Mouse (Mus musculus): Measurements from ENCODE around the gene Izumo1r. TPM values are rescaled to one million over a fixed set of nuclear protein-coding genes. Genes with fewer than 3 reads are reported as not detected.

Gene Izumo1r
- not detected in 2 replicates for polyA plus RNA-seq (2015; fragmentation: Nextera tagmentation; extraction: Ambion mirVana)

GRCm38 (mm10) chr9:14903581-14904378 lies at the start of gene Izumo1r:
Gene Izumo1r (minus strand): TSS chr9:14903949.
- ATAC-seq (ENCODE audit: low FRiP score, low read depth), result no peak
- peaks cover 16% of the 10 kb centered on the region for H3K4me1 ChIP-seq (replicated peaks)

GRCm38 (mm10) chr9:14951072-14951471 lies 47.3 kb upstream of the Izumo1r start:
- H3K27ac ChIP-seq (replicated peaks), result no peak overlapping the region
- no peak overlapping the region for H3K4me2 ChIP-seq
- no peak for ATAC-seq (ENCODE audit: low FRiP score, low read depth)
- H3K4me3 ChIP-seq, result no peak overlapping the region
- no peaks in the 10 kb centered on the region for H3K9me3 ChIP-seq
- H3K36me3 ChIP-seq, result no peaks in the 10 kb centered on the region
- H3K4me1 ChIP-seq (replicated peaks), result no peaks in the 10 kb centered on the region
- H3K9ac ChIP-seq, result no peak overlapping the region
- H3K27me3 ChIP-seq, result no peaks in the 10 kb centered on the region
- WGBS, result 54% methylated on average over 5 of the region's 5 CpGs

More at GRCm38 (mm10) chr9:14903581-14904378, at the start of gene Izumo1r:
- Histone ChIP-seq H3K4me2 (no peak within 1 kb of the TSS), H3K27ac (replicated peaks) (no peak within 1 kb of the TSS), H3K9ac (no peak within 1 kb of the TSS), H3K9me3 (no peaks in the 10 kb centered on the region), H3K27me3 (no peaks in the 10 kb centered on the region), H3K36me3 (no peaks in the 10 kb centered on the region), H3K4me3 (no peak within 1 kb of the TSS)
- WGBS, result 40% methylated on average over 11 of the region's 11 CpGs

DNA sequence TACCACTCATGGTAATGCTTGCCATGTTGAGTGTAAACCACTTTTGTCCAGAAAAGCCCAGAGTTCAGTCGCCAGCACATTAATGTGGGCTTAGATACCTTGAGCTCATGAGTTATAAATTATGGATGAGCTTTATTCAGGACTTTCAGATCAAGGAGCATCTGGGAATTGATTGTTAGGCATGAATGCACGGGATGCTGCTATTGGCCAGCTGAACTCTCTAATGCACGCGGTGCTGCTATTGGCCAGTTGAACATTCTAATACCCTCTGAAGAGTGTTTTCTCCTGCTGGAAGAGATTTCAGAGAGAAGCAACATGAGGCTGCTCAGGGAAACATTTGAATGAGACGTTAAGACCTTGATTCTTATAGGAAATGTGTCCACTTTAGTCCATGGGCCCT lies 45.1 kb upstream of the Izumo1r start:
- no peaks in the 10 kb centered on the region for H3K9me3 ChIP-seq
- no peaks in the 10 kb centered on the region for H3K27me3 ChIP-seq
- 67% methylated on average over 5 of the region's 5 CpGs for WGBS
- H3K4me1 ChIP-seq (replicated peaks), result no peaks in the 10 kb centered on the region
- H3K27ac ChIP-seq (replicated peaks), result no peak overlapping the region
- no peak overlapping the region for H3K4me3 ChIP-seq
- no peak for ATAC-seq (ENCODE audit: low FRiP score, low read depth)
- no peaks in the 10 kb centered on the region for H3K36me3 ChIP-seq
- no peak overlapping the region for H3K9ac ChIP-seq
- no peak overlapping the region for H3K4me2 ChIP-seq

- no peak overlapping the region for H3K9ac ChIP-seq
- 83% methylated on average over 4 of the region's 4 CpGs for WGBS
- no peak for ATAC-seq (ENCODE audit: low FRiP score, low read depth)
Observed at GRCm38 (mm10) chr9:14946677-14947076, 42.9 kb upstream of the Izumo1r start.

DNA sequence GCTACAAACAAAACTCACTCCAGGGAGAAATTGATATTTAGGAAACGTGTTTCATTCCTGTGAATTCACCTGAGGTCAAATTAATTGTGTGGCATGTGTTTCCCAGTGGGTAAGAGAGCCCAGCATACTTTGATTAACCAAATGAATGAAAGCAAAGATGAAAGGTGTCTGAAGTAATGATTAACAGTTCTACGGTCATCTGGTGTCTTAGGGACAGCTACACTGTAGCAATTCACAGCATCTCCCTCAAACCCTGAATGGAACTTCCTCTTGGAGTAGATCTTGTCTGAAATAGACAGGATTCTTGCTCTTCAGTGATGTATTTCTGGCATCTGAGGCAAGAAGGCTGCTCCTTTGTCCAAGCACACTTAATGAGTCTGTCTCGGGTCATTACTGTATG lies 42.2 kb upstream of the Izumo1r start:
- Histone ChIP-seq H3K9ac (no peak overlapping the region), H3K4me2 (no peak overlapping the region), H3K27ac (replicated peaks) (no peak overlapping the region), H3K4me1 (replicated peaks) (no peaks in the 10 kb centered on the region), H3K36me3 (no peaks in the 10 kb centered on the region), H3K27me3 (no peaks in the 10 kb centered on the region), H3K4me3 (no peak overlapping the region), H3K9me3 (no peaks in the 10 kb centered on the region)
- 37% methylated on average over 3 of the region's 3 CpGs for WGBS
- ATAC-seq (ENCODE audit: low FRiP score, low read depth), result no peak

More at GRCm38 (mm10) chr9:14946677-14947076, 42.9 kb upstream of the Izumo1r start:
- Histone ChIP-seq H3K4me1 (replicated peaks) (no peaks in the 10 kb centered on the region), H3K36me3 (no peaks in the 10 kb centered on the region), H3K27me3 (no peaks in the 10 kb centered on the region), H3K27ac (replicated peaks) (no peak overlapping the region), H3K4me2 (no peak overlapping the region), H3K4me3 (no peak overlapping the region), H3K9me3 (no peaks in the 10 kb centered on the region)

DNA sequence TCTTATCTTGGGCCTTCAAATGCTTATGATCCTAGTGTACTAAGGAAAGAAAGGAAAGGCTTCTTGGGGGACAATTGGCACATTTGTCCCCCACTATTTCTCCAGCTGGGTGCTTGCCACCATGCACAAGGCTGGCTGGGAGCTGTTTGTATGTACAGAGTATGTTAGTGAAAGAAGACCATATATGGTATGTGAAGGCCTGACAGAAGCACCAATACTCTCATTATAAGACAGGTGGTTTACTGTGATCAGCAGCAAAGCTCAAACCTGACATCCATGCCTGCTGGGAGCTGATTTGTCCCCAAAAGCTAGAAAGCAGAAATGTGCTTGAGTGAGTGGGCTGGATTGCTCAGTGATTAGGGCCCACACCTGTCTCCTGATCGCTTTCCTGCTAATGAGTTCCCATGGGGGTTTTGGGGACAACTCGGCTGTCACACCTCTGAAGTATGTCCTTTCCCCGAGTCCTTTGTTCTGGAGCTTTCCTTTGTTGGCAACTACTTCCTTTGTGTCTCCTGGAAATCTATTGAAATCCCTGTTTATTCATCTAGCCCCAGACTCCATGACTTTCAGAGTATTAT lies 38.5 kb upstream of the Izumo1r start:
- WGBS, result 24% methylated on average over 3 of the region's 3 CpGs
- H3K27me3 ChIP-seq, result no peaks in the 10 kb centered on the region
- no peak overlapping the region for H3K9ac ChIP-seq
- no peaks in the 10 kb centered on the region for H3K36me3 ChIP-seq
- no peaks in the 10 kb centered on the region for H3K4me1 ChIP-seq (replicated peaks)
- ATAC-seq (ENCODE audit: low FRiP score, low read depth), result no peak
- H3K4me2 ChIP-seq, result no peak overlapping the region
- H3K27ac ChIP-seq (replicated peaks), result no peak overlapping the region
- no peaks in the 10 kb centered on the region for H3K9me3 ChIP-seq
- H3K4me3 ChIP-seq, result no peak overlapping the region

DNA sequence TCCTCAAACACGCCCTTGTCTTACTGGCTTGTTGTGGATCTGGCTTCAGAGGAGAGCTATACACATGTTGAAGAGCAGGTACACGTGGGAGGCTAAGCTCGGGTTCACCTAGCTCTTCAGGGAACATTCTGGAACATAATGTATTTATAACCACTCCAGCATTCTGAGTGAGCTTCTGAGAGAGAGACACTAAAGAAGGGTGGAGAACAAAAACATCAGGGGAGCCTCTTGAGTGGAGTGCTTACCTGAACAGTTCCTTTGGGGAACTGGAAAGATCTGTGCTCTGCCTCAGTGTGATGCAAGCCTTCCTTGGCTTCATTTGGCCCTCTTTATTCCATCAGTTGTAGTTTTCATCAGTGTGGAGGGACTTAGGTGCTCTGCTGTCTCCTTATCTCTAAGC lies 35.9 kb upstream of the Izumo1r start:
- H3K27ac ChIP-seq (replicated peaks), result no peak overlapping the region
- no peaks in the 10 kb centered on the region for H3K9me3 ChIP-seq
- H3K4me2 ChIP-seq, result no peak overlapping the region
- 87% methylated on average over 3 of the region's 3 CpGs for WGBS
- H3K36me3 ChIP-seq, result no peaks in the 10 kb centered on the region
- no peaks in the 10 kb centered on the region for H3K27me3 ChIP-seq
- no peak overlapping the region for H3K4me3 ChIP-seq
- ATAC-seq (ENCODE audit: low FRiP score, low read depth), result no peak
- no peak overlapping the region for H3K9ac ChIP-seq
- no peaks in the 10 kb centered on the region for H3K4me1 ChIP-seq (replicated peaks)

DNA sequence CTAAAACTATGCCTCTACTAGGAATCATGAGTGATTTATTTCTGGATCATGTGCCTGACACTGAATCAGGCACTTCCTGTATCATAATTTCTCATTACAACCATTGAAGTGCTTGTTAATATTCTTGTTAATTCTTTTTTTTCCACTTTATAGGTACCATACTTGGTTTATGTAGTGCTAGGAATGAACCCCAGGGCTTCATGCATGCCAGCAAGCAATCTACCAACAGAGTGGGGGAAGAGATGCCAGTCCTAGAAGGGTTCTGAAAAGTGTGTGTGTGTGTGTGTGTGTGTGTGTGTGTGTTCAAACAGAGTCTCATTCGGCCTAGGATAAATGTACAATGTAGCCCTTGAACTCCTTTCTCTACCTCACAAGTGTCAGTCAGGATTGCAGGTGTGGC lies 33.6 kb upstream of the Izumo1r start:
- H3K27me3 ChIP-seq, result no peaks in the 10 kb centered on the region
- H3K27ac ChIP-seq (replicated peaks), result no peak overlapping the region
- no peak for ATAC-seq (ENCODE audit: low FRiP score, low read depth)
- no peak overlapping the region for H3K4me3 ChIP-seq
- H3K9ac ChIP-seq, result no peak overlapping the region
- no peaks in the 10 kb centered on the region for H3K36me3 ChIP-seq
- 88% methylated on average over 1 of the region's 1 CpGs for WGBS
- H3K4me2 ChIP-seq, result no peak overlapping the region
- H3K9me3 ChIP-seq, result no peaks in the 10 kb centered on the region
- no peaks in the 10 kb centered on the region for H3K4me1 ChIP-seq (replicated peaks)

GRCm38 (mm10) chr9:14934851-14935250 lies 31.1 kb upstream of the Izumo1r start:
- H3K9ac ChIP-seq, result no peak overlapping the region
- no peaks in the 10 kb centered on the region for H3K4me1 ChIP-seq (replicated peaks)
- ATAC-seq (ENCODE audit: low FRiP score, low read depth), result no peak
- no peak overlapping the region for H3K4me3 ChIP-seq
- no peaks in the 10 kb centered on the region for H3K36me3 ChIP-seq
- H3K27ac ChIP-seq (replicated peaks), result no peak overlapping the region
- no peak overlapping the region for H3K4me2 ChIP-seq
- WGBS, result 51% methylated on average over 2 of the region's 2 CpGs
- H3K27me3 ChIP-seq, result no peaks in the 10 kb centered on the region
- H3K9me3 ChIP-seq, result no peaks in the 10 kb centered on the region

DNA sequence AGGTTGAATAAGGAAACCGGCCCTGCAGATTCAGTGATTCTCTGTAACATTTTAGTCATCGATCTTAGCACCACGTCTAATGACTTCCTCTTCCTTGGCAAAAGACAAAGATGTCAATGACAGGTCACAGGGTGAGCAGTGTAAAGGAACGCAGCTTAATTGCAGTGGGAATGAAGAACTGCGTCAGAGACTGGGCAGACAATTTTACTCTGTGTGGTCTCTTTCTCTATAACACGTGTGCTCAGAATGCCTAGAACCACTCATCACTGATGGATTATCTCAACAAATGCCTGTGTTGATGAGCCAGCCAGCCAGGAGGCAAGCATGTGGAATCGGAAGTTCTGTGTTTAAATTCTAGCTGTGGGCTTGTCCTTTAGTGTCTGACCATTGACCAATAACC lies 28.2 kb upstream of the Izumo1r start:
- 61% methylated on average over 7 of the region's 7 CpGs for WGBS
- H3K9me3 ChIP-seq, result no peaks in the 10 kb centered on the region
- no peak overlapping the region for H3K4me2 ChIP-seq
- no peaks in the 10 kb centered on the region for H3K27me3 ChIP-seq
- H3K9ac ChIP-seq, result no peak overlapping the region
- no peak for ATAC-seq (ENCODE audit: low FRiP score, low read depth)
- no peak overlapping the region for H3K4me3 ChIP-seq
- H3K27ac ChIP-seq (replicated peaks), result no peak overlapping the region
- H3K4me1 ChIP-seq (replicated peaks), result no peaks in the 10 kb centered on the region
- no peaks in the 10 kb centered on the region for H3K36me3 ChIP-seq

DNA sequence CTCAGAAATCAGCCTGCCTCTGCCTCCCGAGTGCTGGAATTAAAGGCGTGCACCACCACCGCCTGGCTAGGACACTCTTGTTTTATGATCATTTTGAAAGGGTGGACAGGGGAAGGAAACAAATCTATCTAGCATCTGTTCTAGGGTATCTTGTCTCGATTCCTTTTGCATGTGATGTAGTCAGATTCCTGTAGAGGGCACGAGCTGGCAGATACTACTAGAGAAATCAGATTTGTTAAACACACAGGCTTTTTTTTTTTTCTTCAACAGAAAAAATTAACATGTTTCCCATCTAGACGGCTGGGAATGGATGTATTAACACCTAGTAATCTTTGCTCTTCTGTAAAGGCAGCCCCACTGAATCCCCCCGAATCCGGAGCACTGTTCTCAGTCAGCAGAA lies 27.5 kb upstream of the Izumo1r start:
- WGBS, result 83% methylated on average over 8 of the region's 8 CpGs
- no peak overlapping the region for H3K4me3 ChIP-seq
- no peaks in the 10 kb centered on the region for H3K4me1 ChIP-seq (replicated peaks)
- no peaks in the 10 kb centered on the region for H3K27me3 ChIP-seq
- no peak for ATAC-seq (ENCODE audit: low FRiP score, low read depth)
- H3K9me3 ChIP-seq, result no peaks in the 10 kb centered on the region
- no peaks in the 10 kb centered on the region for H3K36me3 ChIP-seq
- H3K4me2 ChIP-seq, result no peak overlapping the region
- no peak overlapping the region for H3K9ac ChIP-seq
- no peak overlapping the region for H3K27ac ChIP-seq (replicated peaks)

DNA sequence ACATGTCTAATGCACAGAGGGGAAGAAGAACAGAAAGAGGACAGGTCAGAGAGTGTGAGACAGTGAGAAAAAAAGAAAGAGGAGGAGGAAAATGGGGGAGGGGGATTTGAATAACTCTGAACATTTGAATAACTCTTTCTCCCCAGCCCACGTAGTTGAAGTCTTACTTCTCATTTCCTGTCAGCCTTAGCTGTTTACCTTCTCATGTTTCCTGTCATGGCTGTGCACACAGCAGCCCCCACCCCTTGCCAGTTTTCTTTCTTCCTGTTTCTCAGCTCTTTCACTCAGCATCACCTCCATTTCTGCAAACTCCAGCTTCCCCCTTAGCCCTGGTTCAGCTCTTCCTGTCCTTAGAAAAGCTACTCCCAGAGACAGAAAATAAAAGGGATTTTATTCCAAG lies 22.8 kb upstream of the Izumo1r start:
- WGBS, result 50% methylated on average over 1 of the region's 1 CpGs
- Histone ChIP-seq H3K4me1 (replicated peaks) (no peaks in the 10 kb centered on the region), H3K9ac (no peak overlapping the region), H3K4me3 (no peak overlapping the region), H3K9me3 (no peaks in the 10 kb centered on the region), H3K27ac (replicated peaks) (no peak overlapping the region), H3K27me3 (no peaks in the 10 kb centered on the region), H3K36me3 (no peaks in the 10 kb centered on the region), H3K4me2 (no peak overlapping the region)
- ATAC-seq (ENCODE audit: low FRiP score, low read depth), result no peak
